Mouse (Mus musculus): Measurements from ENCODE around the gene Syn3. TPM values are rescaled to one million over a fixed set of nuclear protein-coding genes. Genes with fewer than 3 reads are reported as not detected.

Syn3 gene
- polyA plus RNA-seq, 1 experiment, result 2.6 TPM

- Histone ChIP-seq H3K27me3 (ENCODE audit: control insufficient read depth, insufficient read depth, low read length, poor library complexity, severe bottlenecking) (no peaks in the 10 kb centered on the region; the same call in 1 of the 2 replicates), H3K9ac (ENCODE audit: low read depth, poor library complexity, severe bottlenecking) (no peak overlapping the region), H3K27ac (ENCODE audit: insufficient read depth, low read length) (no peak overlapping the region), H3K9me3 (replicated peaks; ENCODE audit: control insufficient read depth, insufficient read depth, low read length, poor library complexity, severe bottlenecking) (no peaks in the 10 kb centered on the region), H3K36me3 (ENCODE audit: control insufficient read depth, insufficient read depth, low read length, poor library complexity, severe bottlenecking) (no peaks in the 10 kb centered on the region), H3K4me1 (ENCODE audit: control insufficient read depth, insufficient read depth, low read length) (no peaks in the 10 kb centered on the region), H3K4me3 (ENCODE audit: low read depth, low read length) (no peak overlapping the region)
- no peak for TF ChIP-seq CTCF (IDR thresholded peaks at IDR 0.05; ENCODE audit: low read depth, low read length)
- no peak for TF ChIP-seq POLR2A (IDR thresholded peaks at IDR 0.05; ENCODE audit: insufficient read depth, low read length)
- TF ChIP-seq EP300 (IDR thresholded peaks at IDR 0.05; ENCODE audit: insufficient read depth, low read depth, low read length), result no peak
Observed at GRCm38 (mm10) chr10:86495851-86496250, 2.8 kb downstream of the Syn3 start.

DNA sequence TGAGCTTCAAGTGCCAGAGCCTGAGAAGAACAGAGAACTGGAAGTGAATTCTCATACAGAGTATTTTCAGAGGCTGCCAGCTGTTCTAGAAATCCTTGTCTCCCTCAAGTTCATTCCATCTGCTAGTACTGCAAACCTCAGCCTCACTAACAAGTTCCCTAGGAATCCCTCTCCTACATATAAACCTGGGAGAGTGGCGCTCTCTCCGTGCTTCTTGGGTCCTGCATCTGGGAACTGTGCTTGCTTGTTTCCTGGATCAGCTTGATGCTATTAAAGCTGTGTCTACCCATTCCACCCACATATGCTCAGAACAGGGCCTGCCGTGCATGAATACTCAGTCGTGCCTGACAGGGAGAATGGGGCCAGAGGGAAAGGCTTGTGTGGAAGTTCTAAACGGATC is 5.6 kb downstream of the Syn3 start:
- Histone ChIP-seq H3K27me3 (ENCODE audit: control insufficient read depth, insufficient read depth, low read length, poor library complexity, severe bottlenecking) (no peaks in the 10 kb centered on the region), H3K27ac (ENCODE audit: insufficient read depth, low read length) (no peak overlapping the region), H3K4me1 (ENCODE audit: control insufficient read depth, insufficient read depth, low read length) (no peaks in the 10 kb centered on the region), H3K4me3 (ENCODE audit: low read depth, low read length) (no peak overlapping the region), H3K9ac (ENCODE audit: low read depth, poor library complexity, severe bottlenecking) (no peak overlapping the region), H3K9me3 (replicated peaks; ENCODE audit: control insufficient read depth, insufficient read depth, low read length, poor library complexity, severe bottlenecking) (no peaks in the 10 kb centered on the region), H3K36me3 (ENCODE audit: control insufficient read depth, insufficient read depth, low read length, poor library complexity, severe bottlenecking) (no peaks in the 10 kb centered on the region)
- TF ChIP-seq EP300 (IDR thresholded peaks at IDR 0.05; ENCODE audit: insufficient read depth, low read depth, low read length) (no peak), CTCF (IDR thresholded peaks at IDR 0.05; ENCODE audit: low read depth, low read length) (no peak), POLR2A (IDR thresholded peaks at IDR 0.05; ENCODE audit: insufficient read depth, low read length) (no peak)

- H3K27me3 ChIP-seq (ENCODE audit: control insufficient read depth, insufficient read depth, low read length, poor library complexity, severe bottlenecking), result no peaks in the 10 kb centered on the region
- TF ChIP-seq POLR2A (IDR thresholded peaks at IDR 0.05; ENCODE audit: insufficient read depth, low read length), result no peak
- TF ChIP-seq CTCF (IDR thresholded peaks at IDR 0.05; ENCODE audit: low read depth, low read length), result no peak
- no peak for TF ChIP-seq EP300 (IDR thresholded peaks at IDR 0.05; ENCODE audit: insufficient read depth, low read depth, low read length)
- no peaks in the 10 kb centered on the region for H3K9me3 ChIP-seq (replicated peaks; ENCODE audit: control insufficient read depth, insufficient read depth, low read length, poor library complexity, severe bottlenecking)
- no peaks in the 10 kb centered on the region for H3K4me1 ChIP-seq (ENCODE audit: control insufficient read depth, insufficient read depth, low read length)
- no peak overlapping the region for H3K27ac ChIP-seq (ENCODE audit: insufficient read depth, low read length)
- no peaks in the 10 kb centered on the region for H3K36me3 ChIP-seq (ENCODE audit: control insufficient read depth, insufficient read depth, low read length, poor library complexity, severe bottlenecking)
- no peak overlapping the region for H3K9ac ChIP-seq (ENCODE audit: low read depth, poor library complexity, severe bottlenecking)
- H3K4me3 ChIP-seq (ENCODE audit: low read depth, low read length), result no peak overlapping the region
Observed at GRCm38 (mm10) chr10:86492089-86492907, 6.4 kb downstream of the Syn3 start.

- no peaks in the 10 kb centered on the region for H3K36me3 ChIP-seq (ENCODE audit: control insufficient read depth, insufficient read depth, low read length, poor library complexity, severe bottlenecking)
- no peaks in the 10 kb centered on the region for H3K27me3 ChIP-seq (ENCODE audit: control insufficient read depth, insufficient read depth, low read length, poor library complexity, severe bottlenecking)
- H3K9ac ChIP-seq (ENCODE audit: low read depth, poor library complexity, severe bottlenecking), result no peak overlapping the region
- H3K9me3 ChIP-seq (replicated peaks; ENCODE audit: control insufficient read depth, insufficient read depth, low read length, poor library complexity, severe bottlenecking), result no peaks in the 10 kb centered on the region
- TF ChIP-seq CTCF (IDR thresholded peaks at IDR 0.05; ENCODE audit: low read depth, low read length), result no peak
- TF ChIP-seq EP300 (IDR thresholded peaks at IDR 0.05; ENCODE audit: insufficient read depth, low read depth, low read length), result no peak
- TF ChIP-seq POLR2A (IDR thresholded peaks at IDR 0.05; ENCODE audit: insufficient read depth, low read length), result no peak
- no peak overlapping the region for H3K27ac ChIP-seq (ENCODE audit: insufficient read depth, low read length)
- H3K4me3 ChIP-seq (ENCODE audit: low read depth, low read length), result no peak overlapping the region
- H3K4me1 ChIP-seq (ENCODE audit: control insufficient read depth, insufficient read depth, low read length), result no peaks in the 10 kb centered on the region
Observed at GRCm38 (mm10) chr10:86491316-86492088, 7.2 kb downstream of the Syn3 start.

DNA sequence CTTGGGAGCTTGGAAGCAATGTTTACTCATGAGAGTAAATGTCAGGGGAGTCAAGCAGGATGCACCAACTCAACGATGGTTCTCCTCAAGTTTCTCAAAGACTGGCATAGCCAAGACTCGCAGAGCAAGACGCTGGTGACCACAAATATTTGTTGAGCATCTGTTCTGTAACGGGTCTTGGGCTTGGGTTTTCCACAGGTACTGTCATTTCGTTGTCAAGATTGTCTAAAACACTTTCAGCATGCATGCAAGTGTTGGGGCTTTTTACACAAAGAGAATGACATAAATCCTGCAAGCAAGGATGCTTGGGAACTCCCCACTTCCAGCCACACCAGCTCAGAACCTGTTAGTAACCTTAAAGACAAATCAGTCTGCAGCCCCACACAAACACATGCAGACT is 10.2 kb downstream of the Syn3 start:
- Histone ChIP-seq H3K4me3 (ENCODE audit: low read depth, low read length) (no peak overlapping the region), H3K4me1 (ENCODE audit: control insufficient read depth, insufficient read depth, low read length) (no peaks in the 10 kb centered on the region), H3K27ac (ENCODE audit: insufficient read depth, low read length) (no peak overlapping the region), H3K9me3 (replicated peaks; ENCODE audit: control insufficient read depth, insufficient read depth, low read length, poor library complexity, severe bottlenecking) (no peaks in the 10 kb centered on the region), H3K36me3 (ENCODE audit: control insufficient read depth, insufficient read depth, low read length, poor library complexity, severe bottlenecking) (no peaks in the 10 kb centered on the region), H3K9ac (ENCODE audit: low read depth, poor library complexity, severe bottlenecking) (no peak overlapping the region), H3K27me3 (ENCODE audit: control insufficient read depth, insufficient read depth, low read length, poor library complexity, severe bottlenecking) (no peaks in the 10 kb centered on the region)
- TF ChIP-seq POLR2A (IDR thresholded peaks at IDR 0.05; ENCODE audit: insufficient read depth, low read length), result no peak
- TF ChIP-seq EP300 (IDR thresholded peaks at IDR 0.05; ENCODE audit: insufficient read depth, low read depth, low read length), result no peak
- TF ChIP-seq CTCF (IDR thresholded peaks at IDR 0.05; ENCODE audit: low read depth, low read length), result no peak

GRCm38 (mm10) chr10:86485971-86486370 is 12.7 kb downstream of the Syn3 start:
- Histone ChIP-seq H3K9ac (ENCODE audit: low read depth, poor library complexity, severe bottlenecking) (no peak overlapping the region), H3K4me3 (ENCODE audit: low read depth, low read length) (no peak overlapping the region), H3K4me1 (ENCODE audit: control insufficient read depth, insufficient read depth, low read length) (no peaks in the 10 kb centered on the region), H3K27me3 (ENCODE audit: control insufficient read depth, insufficient read depth, low read length, poor library complexity, severe bottlenecking) (no peaks in the 10 kb centered on the region), H3K9me3 (replicated peaks; ENCODE audit: control insufficient read depth, insufficient read depth, low read length, poor library complexity, severe bottlenecking) (no peaks in the 10 kb centered on the region), H3K27ac (ENCODE audit: insufficient read depth, low read length) (no peak overlapping the region), H3K36me3 (ENCODE audit: control insufficient read depth, insufficient read depth, low read length, poor library complexity, severe bottlenecking) (no peaks in the 10 kb centered on the region)
- no peak for TF ChIP-seq EP300 (IDR thresholded peaks at IDR 0.05; ENCODE audit: insufficient read depth, low read depth, low read length)
- TF ChIP-seq CTCF (IDR thresholded peaks at IDR 0.05; ENCODE audit: low read depth, low read length), result no peak
- TF ChIP-seq POLR2A (IDR thresholded peaks at IDR 0.05; ENCODE audit: insufficient read depth, low read length), result no peak

Data from ES-Bruce4 (cell line).